Mouse (Mus musculus): ENCODE data around the gene P2rx4.

- TF ChIP-seq CTCF (conservative IDR thresholded peaks at IDR 0.05; ENCODE audit: low read length) (no peak), NANOG (IDR thresholded peaks at IDR 0.05; ENCODE audit: borderline replicate concordance, low read length) (no peak), POU5F1 (IDR thresholded peaks at IDR 0.05; ENCODE audit: borderline replicate concordance, low read length) (no peak)
These were observed 63.5 kb downstream of the P2rx4 start for GRCm38 (mm10) chr5:122770806-122771261.
